Mouse (Mus musculus) spleen, adult 2 months (tissue): Measurements from ENCODE around the gene Ip6k3.

Experiments
- CTCF ChIP-seq: fragments of 200-500 bp; IDR thresholded peaks from 2 replicates; pipeline ENCODE4 v1.5.1; 2011; ENCODE audit warnings: mild to moderate bottlenecking, inconsistent platforms; ENCODE audit not compliant: insufficient read depth, insufficient read length, insufficient replicate concordance; ENCODE audit errors: extremely low read depth
- POLR2A ChIP-seq: fragments of 200-500 bp; IDR thresholded peaks from 2 replicates; pipeline ENCODE4 v1.6.1; 2011; ENCODE audit warnings: low read depth, low read length, inconsistent platforms

DNA sequence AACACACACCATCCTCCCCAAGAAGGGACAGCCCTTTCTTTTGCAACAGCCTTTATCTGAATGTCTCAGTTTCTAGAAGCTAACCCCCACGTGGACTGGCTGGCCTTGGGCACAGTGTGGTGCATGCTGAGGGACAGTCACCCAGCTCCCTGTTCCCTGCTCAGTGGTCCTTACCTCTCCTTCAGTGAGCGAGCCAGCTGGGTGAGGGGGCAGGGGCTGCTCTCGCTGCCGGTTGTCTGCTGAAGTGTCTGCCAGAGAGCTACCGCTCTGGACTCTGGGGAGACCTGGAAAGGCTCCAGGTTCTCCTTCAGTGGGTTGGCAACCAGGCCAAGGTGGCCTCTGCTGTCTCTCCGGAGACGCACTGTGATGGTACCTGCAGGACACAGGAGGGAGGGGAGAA is 16.7 kb downstream of the Ip6k3 start:
- TF ChIP-seq POLR2A (no peak), CTCF (no peak)
